ENCODE assay signal across 26 mouse cellular contexts in the genomic region with DNA sequence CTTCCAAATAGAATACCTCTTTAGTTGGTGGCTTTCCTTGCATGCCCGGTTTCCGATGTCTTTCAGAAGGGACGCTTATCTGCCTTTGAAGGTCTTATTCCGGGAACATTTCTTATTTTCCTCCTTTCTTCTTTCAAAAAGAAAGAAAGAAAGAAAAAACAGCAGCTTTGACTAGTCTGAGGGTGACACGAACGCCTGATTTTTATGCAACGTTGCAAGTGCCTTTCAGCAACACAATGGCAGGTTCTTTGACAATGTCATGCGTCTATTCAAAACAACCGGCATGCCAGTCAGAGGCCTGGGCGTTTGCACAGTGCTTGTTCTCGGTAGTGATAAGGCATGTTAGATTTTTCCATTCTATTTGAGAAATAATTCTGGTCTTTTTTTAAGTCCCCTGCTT. TPM values are rescaled to one million over a fixed set of nuclear protein-coding genes. Genes with fewer than 3 reads are reported as not detected.
DNase-seq lines count a peak whose midpoint lies in the region; ATAC-seq lines count a peak whose summit lies in the region.
"Had no signal": no experiment of that assay in that cellular context is flagged by ENCODE, and none has a peak within 500 bp of the region (broad histone marks: within the 10 kb centered on the region; RNA-seq: fewer than 3 reads in every experiment).

No protein-coding gene starts in this region.

- peak overlapping the region; percentile 47; the same call in 1 of the 2 replicates for H3K27ac ChIP-seq in midbrain, embryonic 10.5 days (replicated peaks)
- no peak overlapping the region for H3K27ac ChIP-seq in midbrain, embryonic 13.5 days
- peak overlapping the region; percentile 45 for H3K27ac ChIP-seq in forebrain, embryonic 15.5 days (replicated peaks)
- H3K27ac ChIP-seq: embryonic facial prominence, embryonic 15.5 days; gastrocnemius, adult 2 months; heart, embryonic 13.5 days; hindbrain, embryonic 12.5 days had no signal

- ATAC-seq in midbrain, embryonic 13.5 days, result no peak
- ATAC-seq in forebrain, embryonic 15.5 days (replicated peaks), result no peak
- ATAC-seq: activated CD4-positive, CD25-positive, alpha-beta regulatory T cell, adult 4 months; hindbrain, embryonic 16.5 days; inflammation-experienced regulatory T-cells, adult 6 months; intestine, postnatal 0 days had no signal

- no peak overlapping the region for H3K9ac ChIP-seq in midbrain, embryonic 13.5 days (replicated peaks)
- H3K9ac ChIP-seq in forebrain, embryonic 15.5 days (replicated peaks), result no peak overlapping the region
- H3K9ac ChIP-seq: embryonic facial prominence, embryonic 15.5 days; heart, embryonic 13.5 days; hindbrain, embryonic 12.5 days had no signal

- H3K9me3 ChIP-seq in midbrain, embryonic 10.5 days (replicated peaks), result no peaks in the 10 kb centered on the region
- H3K9me3 ChIP-seq in midbrain, embryonic 13.5 days, result no peaks in the 10 kb centered on the region
- H3K9me3 ChIP-seq in forebrain, embryonic 15.5 days, result no peaks in the 10 kb centered on the region
- H3K9me3 ChIP-seq: embryonic facial prominence, embryonic 15.5 days; heart, embryonic 13.5 days; hindbrain, embryonic 12.5 days had no signal

- DNase-seq in midbrain, embryonic 10.5 days (ENCODE audit: low spot score), result no peak
- peak; percentile 39 for DNase-seq in ES-CJ7 (ENCODE audit: low read depth, low spot score)
- DNase-seq in R1 (ENCODE audit: low read depth, low spot score), result peak; percentile 46
- DNase-seq in adrenal gland, postnatal 10 days, result no peak
- DNase-seq in embryo, embryonic 11 days, result no peak
- DNase-seq: adrenal gland, postnatal 25 days; cerebellum, adult 2 months; cerebellum, postnatal 10 days; gastrocnemius, adult 2 months; gastrocnemius, postnatal 25 days; heart, postnatal 4 days had no signal

- H3K4me2 ChIP-seq in midbrain, embryonic 13.5 days (replicated peaks), result no peak overlapping the region
- H3K4me2 ChIP-seq in forebrain, embryonic 15.5 days (replicated peaks), result no peak overlapping the region
- H3K4me2 ChIP-seq: embryonic facial prominence, embryonic 15.5 days; heart, embryonic 13.5 days; hindbrain, embryonic 12.5 days had no signal

- H3K4me3 ChIP-seq in midbrain, embryonic 10.5 days, result no peak overlapping the region
- no peak overlapping the region for H3K4me3 ChIP-seq in midbrain, embryonic 13.5 days (replicated peaks)
- H3K4me3 ChIP-seq in forebrain, embryonic 15.5 days, result no peak overlapping the region
- H3K4me3 ChIP-seq: embryonic facial prominence, embryonic 15.5 days; erythroblast, embryonic 14.5 days; gastrocnemius, adult 2 months; heart, embryonic 13.5 days; hindbrain, embryonic 12.5 days had no signal

- H3K36me3 ChIP-seq in midbrain, embryonic 10.5 days, result no peaks in the 10 kb centered on the region
- H3K36me3 ChIP-seq in midbrain, embryonic 13.5 days, result no peaks in the 10 kb centered on the region
- H3K36me3 ChIP-seq in forebrain, embryonic 15.5 days, result no peaks in the 10 kb centered on the region
- H3K36me3 ChIP-seq: embryonic facial prominence, embryonic 15.5 days; G1E; heart, embryonic 13.5 days; hindbrain, embryonic 12.5 days had no signal

- H3K4me1 ChIP-seq in midbrain, embryonic 10.5 days, result peaks cover 19% of the 10 kb centered on the region
- H3K4me1 ChIP-seq in midbrain, embryonic 13.5 days (replicated peaks), result peaks cover 15% of the 10 kb centered on the region; the same call in 1 of the 2 replicates
- H3K4me1 ChIP-seq in forebrain, embryonic 15.5 days, result peaks cover 15% of the 10 kb centered on the region; the same call in 1 of the 2 replicates
- H3K4me1 ChIP-seq: embryonic facial prominence, embryonic 15.5 days; heart, embryonic 13.5 days; hindbrain, embryonic 12.5 days had no signal

- 33% methylated on average over 11 of the region's 11 CpGs for WGBS in midbrain, embryonic 10.5 days
- 12% methylated on average over 11 of the region's 11 CpGs for WGBS in midbrain, embryonic 13.5 days
- 15% methylated on average over 11 of the region's 11 CpGs for WGBS in forebrain, embryonic 15.5 days

- H3K27me3 ChIP-seq in midbrain, embryonic 10.5 days (ENCODE audit: low read depth, poor library complexity, severe bottlenecking), result peaks cover 10% of the 10 kb centered on the region
- peaks cover 14% of the 10 kb centered on the region for H3K27me3 ChIP-seq in midbrain, embryonic 13.5 days
- H3K27me3 ChIP-seq in forebrain, embryonic 15.5 days, result no peaks in the 10 kb centered on the region
- H3K27me3 ChIP-seq: embryonic facial prominence, embryonic 15.5 days; hindbrain, embryonic 12.5 days had no signal

RNA-seq across cellular contexts. Expression of a gene that starts 19.7 kb away (rescaled TPM):
- polyA plus RNA-seq in midbrain, embryonic 10.5 days (2016; fragmentation: Nextera tagmentation; extraction: Ambion mirVana), result not detected in 2 replicates
- polyA plus RNA-seq in midbrain, embryonic 13.5 days (2015; fragmentation: Nextera tagmentation; extraction: Ambion mirVana), result not detected in 2 replicates
- not detected in 2 replicates for polyA plus RNA-seq in forebrain, embryonic 15.5 days (2015; fragmentation: Nextera tagmentation; extraction: Ambion mirVana)
- not detected for total RNA-seq in adrenal gland, postnatal 10 days (2021)
- total RNA-seq: adrenal gland, adult 18-20 months; adrenal gland, postnatal 25 days; G1E; gastrocnemius, adult 2 months; gastrocnemius, postnatal 25 days; granulocyte monocyte progenitor cell, adult 5-6 weeks; heart, postnatal 4 days had no signal
- polyA plus RNA-seq: activated CD4-positive, CD25-positive, alpha-beta regulatory T cell, adult 4 months; cerebellum, adult 2 months; embryonic facial prominence, embryonic 11.5 days; embryonic facial prominence, embryonic 15.5 days; erythroblast, embryonic 14.5 days; G1E; heart, embryonic 13.5 days; heart, postnatal 0 days; hindbrain, embryonic 12.5 days; hindbrain, embryonic 16.5 days; inflammation-experienced regulatory T-cells, adult 6 months; intestine, postnatal 0 days had no signal

Comparison
In these comparisons a context has a peak if more than half of its experiments do, and no peak if none do; other contexts are left out.
1. DNase-seq: peak in ES-CJ7 (single experiment) and R1 (single experiment); none in midbrain, embryonic 10.5 days (single experiment), adrenal gland, postnatal 10 days (single experiment) and embryo, embryonic 11 days (single experiment).